Mouse (Mus musculus) T-helper 17 cell (primary cell): ENCODE data around the gene Gm20388.

Experiments
- in situ Hi-C, 2 experiments: fragments of 300-600 bp; cut with MboI, MseI; formaldehyde crosslinking; loops; 1 replicate in 1 of 2; 2 replicates in 1 of 2; pipeline ENCODE4 v1.15.1; 2025; ENCODE audit warnings: high pct_unique_total_duplicates in 2 of 2

Gm20388 gene

GRCm38 (mm10) chr8:121598190-121598589 is 1687.5 kb downstream of the Gm20388 start:
- in situ Hi-C loops: loop anchor here (25.0 kb wide), 8 partner anchors 314 to 1964 kb away; partner anchors contain the start of genes Cdt1 (in 1 of the 2), Cox4i1 (in 1 of the 2), Cyba (in 1 of the 2) and Emc8 (in 1 of the 2)

DNA sequence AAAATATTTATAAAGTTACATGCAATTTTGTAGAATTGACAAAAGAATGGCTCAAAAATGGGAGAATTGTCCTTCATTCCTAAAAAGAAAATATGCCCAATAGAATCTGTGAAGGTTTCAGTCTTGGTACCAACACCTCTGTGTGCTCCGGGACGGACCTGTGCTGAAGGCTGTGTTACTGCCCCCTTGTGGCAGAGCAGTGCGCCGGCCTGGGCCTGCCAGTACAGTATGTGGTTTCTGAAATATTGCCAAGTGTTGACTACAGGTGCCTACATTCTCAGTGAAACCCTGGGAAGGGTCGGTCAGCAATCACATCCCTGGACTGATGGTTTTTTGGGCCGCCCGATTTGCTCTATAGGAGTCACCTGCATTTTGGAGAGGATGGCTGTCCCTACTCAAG is 1688.3 kb downstream of the Gm20388 start:
- in situ Hi-C loops: loop anchor here (25.0 kb wide), 8 partner anchors 313 to 1963 kb away; partner anchors contain the start of genes Cdt1 (in 1 of the 2), Cox4i1 (in 1 of the 2), Cyba (in 1 of the 2) and Emc8 (in 1 of the 2)

- in situ Hi-C loops: loop anchor here (25.0 kb wide), 8 partner anchors 312 to 1962 kb away; partner anchors contain the start of genes Cdt1 (in 1 of the 2), Cox4i1 (in 1 of the 2), Cyba (in 1 of the 2) and Emc8 (in 1 of the 2)
Measured at GRCm38 (mm10) chr8:121599842-121600241, 1689.2 kb downstream of the Gm20388 start.

GRCm38 (mm10) chr8:121602411-121602810 is 1691.8 kb downstream of the Gm20388 start:
- in situ Hi-C loops: no loop called here

DNA sequence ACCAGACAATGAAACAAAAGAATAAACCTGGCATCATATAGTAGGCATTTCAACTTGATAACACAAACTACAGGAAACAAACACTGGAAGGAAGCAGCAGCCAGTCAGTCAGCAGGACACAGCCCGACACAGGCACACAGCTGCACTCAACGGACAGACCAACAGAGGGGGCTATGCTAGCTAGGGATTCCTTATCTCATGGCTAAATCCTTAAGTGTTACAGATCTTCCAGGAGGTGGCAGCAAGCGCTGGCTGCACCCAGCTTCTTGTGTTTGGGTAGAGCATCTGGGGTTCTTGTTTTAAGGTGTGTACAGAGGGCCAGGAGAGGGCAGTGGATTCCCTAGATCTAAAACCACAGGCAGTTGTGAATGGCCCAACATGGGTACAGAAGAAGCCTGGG is 1692.2 kb downstream of the Gm20388 start:
- in situ Hi-C loops: no loop called here

GRCm38 (mm10) chr8:121603801-121604200 is 1693.2 kb downstream of the Gm20388 start:
- in situ Hi-C loops: no loop called here

DNA sequence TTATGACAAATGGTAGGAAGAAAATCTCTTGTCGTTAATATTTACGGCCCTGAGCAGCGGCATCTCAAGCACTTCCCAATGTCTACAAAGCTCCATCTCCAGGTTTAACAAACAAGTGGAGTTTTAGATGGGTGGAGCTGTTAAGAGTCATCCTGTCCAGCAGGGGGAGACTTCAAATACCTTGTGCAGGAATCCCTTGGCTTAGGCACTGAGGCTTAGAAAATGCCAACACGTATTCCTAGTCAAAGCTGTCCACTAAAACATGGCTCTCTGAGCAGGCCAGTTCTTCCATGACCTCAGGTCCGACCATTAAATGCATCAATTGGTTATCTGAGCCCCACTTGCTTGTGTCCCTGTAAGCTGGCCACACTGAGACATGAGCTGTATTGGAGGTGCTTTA is 1697.0 kb downstream of the Gm20388 start:
- in situ Hi-C loops: loop anchor here in 1 of 2 experiments (5.0 kb wide), 1 partner anchor 65 kb away; the partner anchor contains the start of gene 1700018B08Rik

DNA sequence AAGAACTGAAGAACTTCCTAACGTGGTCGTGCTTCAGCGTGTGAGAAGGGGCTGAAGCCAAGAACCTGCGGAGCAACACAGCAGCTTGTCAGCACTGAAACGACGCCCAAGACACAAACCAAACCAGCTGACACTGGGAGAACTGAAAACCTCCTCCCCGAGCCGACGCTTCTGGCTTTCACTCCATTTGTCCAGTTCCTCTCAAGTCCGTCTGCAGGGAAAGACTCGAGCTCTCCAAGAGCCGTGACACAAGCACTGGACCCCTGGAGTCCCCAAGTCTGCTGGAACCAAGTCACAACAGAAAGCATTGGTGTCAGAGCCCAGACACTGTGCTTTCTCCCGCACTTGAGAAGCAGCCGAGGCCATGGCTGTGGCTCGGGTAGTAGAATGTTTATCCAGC is 1698.6 kb downstream of the Gm20388 start:
- in situ Hi-C loops: loop anchor here in 1 of 2 experiments (5.0 kb wide), 1 partner anchor 67 kb away; the partner anchor contains the start of gene 1700018B08Rik

- in situ Hi-C loops: loop anchor here in 1 of 2 experiments (5.0 kb wide), 1 partner anchor 68 kb away; the partner anchor contains the start of gene 1700018B08Rik
Measured at GRCm38 (mm10) chr8:121609916-121610315, 1699.3 kb downstream of the Gm20388 start.

- in situ Hi-C loops: no loop called here
Measured at GRCm38 (mm10) chr8:121613419-121613818, 1702.8 kb downstream of the Gm20388 start.

DNA sequence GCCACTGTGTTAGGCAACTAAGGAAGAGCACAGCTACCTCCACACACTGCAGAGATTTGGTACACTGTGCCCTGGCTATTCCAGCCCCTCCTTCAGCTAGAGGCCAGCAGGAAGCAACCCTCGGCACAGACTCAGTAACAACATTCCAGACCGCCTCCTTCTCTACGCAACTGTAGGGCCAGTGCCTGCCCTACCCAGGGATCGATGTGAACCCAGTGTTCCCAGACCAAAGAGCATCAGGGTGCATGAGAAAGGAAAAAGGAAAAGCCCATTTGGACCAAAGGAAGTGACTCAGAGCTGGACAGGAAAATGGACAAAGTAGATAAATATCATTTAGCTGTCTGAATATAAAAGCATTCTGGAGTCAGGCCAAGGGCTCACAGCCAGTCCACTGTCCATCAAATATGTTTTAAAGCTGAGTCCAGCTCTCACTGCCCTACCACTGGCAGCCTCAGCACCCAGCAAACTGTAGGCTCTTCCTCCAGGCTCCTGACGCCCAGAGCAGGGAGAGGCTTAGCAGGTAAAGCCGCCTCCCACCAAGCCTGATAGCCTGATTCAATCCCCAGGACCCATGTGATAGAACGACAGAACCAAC is 1708.9 kb downstream of the Gm20388 start:
- in situ Hi-C loops: no loop called here

DNA sequence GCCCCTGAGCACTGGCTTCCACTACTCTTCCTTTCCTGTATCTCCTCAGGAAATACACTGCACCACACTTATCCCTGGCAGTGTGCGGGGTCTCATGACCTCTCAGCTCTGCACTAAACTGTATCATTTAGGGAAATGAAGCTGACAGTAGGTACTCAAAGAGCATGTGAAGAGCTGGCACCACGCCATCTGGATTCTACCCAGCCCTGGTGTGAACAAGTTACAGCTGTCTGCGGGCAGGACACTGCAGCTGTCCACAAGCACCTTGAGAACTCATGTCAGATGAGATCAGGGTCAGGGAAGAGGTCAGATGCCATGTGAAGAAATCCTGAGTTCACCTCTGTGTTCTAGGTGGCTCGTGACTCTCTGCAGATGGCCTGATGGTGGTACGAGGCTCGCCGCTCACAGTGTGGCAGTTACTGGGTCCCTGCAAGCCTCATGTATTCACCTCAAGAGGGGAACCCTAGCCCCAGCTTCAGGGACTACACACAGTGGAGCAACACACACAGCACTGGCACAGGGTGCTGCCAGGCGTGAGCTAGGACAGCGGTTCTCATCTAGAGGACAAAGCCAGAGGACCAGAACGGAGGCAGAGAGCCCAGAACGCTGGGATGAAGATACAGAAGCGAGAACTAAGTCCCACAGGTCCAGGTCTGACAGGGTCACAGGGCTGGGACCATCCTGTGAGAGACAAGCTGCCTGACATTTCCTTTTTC is 1710.3 kb downstream of the Gm20388 start:
- in situ Hi-C loops: no loop called here

GRCm38 (mm10) chr8:121621879-121622278 is 1711.2 kb downstream of the Gm20388 start:
- in situ Hi-C loops: no loop called here

GRCm38 (mm10) chr8:121623043-121623442 is 1712.4 kb downstream of the Gm20388 start:
- in situ Hi-C loops: no loop called here

DNA sequence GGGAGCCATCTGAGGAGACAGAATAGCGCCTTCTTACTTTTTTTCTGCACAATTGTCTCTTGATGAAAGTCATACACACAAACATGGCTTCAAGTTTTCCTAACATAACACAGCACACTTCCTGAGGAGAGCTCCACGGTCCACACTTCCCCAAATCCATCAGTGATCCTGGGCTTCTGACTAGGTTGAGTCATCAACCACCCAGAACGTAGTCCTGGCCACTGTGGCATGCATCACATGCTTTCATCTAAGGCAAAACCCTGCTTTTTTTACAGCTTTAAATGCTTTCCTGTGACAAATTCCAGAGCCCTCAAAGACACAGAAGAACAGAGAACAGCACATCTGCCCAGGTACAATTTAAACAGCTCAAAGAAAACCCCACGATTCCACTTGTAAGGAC is 1718.0 kb downstream of the Gm20388 start:
- in situ Hi-C loops: no loop called here

- in situ Hi-C loops: no loop called here
Measured at GRCm38 (mm10) chr8:121631645-121632071, 1721.0 kb downstream of the Gm20388 start.

DNA sequence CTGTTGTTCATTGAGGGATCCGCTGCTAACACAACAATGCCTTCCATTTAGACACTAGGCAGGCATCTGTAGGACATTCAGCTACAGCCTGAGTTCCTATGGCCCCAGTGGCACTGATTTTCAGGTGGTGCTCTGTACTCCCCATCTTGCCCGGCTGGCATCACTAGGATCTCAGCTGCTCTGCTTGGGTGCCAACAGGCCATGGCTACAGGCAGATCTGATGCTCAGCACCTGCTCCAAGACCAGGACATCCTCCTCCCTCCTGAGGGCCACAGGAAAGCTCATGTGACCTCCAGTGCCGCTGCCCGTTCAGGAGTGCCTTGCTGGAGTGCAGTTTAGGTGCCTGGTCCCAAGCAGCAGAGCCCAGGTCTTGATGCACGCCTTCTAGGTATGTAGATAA is 1721.8 kb downstream of the Gm20388 start:
- in situ Hi-C loops: no loop called here

DNA sequence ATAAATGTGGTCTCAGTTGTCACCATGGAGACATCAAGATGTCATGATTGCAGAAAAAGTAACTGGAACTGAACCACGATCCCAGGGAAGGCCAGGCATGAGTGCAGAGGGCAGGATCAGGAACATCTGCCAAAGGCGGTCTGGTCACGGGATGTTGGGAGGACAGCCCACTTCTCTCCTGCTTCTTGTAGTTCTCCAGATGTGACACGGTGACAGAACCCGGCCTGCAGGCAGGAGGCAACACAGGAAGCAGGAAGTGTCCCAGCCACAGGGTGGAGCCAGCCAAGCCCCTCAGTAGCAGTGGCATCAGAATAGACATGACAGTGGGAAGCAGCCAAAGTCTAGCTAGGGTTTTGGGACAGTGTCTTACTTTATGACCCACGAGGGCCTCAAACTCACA is 1724.9 kb downstream of the Gm20388 start:
- in situ Hi-C loops: no loop called here

- in situ Hi-C loops: no loop called here
Measured at GRCm38 (mm10) chr8:121636180-121636579, 1725.5 kb downstream of the Gm20388 start.

- in situ Hi-C loops: no loop called here
Measured at GRCm38 (mm10) chr8:121642804-121643203, 1732.2 kb downstream of the Gm20388 start.

DNA sequence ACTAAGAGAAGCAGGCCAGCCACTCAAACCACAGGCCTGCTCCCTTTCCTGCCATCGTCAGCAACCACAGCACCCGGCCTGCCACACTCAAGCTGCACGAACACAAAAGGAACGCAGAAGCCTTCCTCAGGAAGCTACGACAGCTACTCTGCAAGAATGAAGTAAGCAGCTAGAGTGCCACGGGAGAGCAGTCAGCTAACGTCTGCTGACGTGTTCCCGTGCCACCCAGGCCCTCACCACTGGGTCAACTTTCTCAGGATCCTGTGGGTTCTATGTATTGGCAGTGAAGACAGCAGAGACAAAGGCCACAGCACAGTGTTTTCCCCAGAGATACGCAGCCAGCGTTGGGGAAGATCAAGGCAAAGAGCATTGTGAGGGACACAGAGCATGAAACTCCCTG is 1732.7 kb downstream of the Gm20388 start:
- in situ Hi-C loops: no loop called here

DNA sequence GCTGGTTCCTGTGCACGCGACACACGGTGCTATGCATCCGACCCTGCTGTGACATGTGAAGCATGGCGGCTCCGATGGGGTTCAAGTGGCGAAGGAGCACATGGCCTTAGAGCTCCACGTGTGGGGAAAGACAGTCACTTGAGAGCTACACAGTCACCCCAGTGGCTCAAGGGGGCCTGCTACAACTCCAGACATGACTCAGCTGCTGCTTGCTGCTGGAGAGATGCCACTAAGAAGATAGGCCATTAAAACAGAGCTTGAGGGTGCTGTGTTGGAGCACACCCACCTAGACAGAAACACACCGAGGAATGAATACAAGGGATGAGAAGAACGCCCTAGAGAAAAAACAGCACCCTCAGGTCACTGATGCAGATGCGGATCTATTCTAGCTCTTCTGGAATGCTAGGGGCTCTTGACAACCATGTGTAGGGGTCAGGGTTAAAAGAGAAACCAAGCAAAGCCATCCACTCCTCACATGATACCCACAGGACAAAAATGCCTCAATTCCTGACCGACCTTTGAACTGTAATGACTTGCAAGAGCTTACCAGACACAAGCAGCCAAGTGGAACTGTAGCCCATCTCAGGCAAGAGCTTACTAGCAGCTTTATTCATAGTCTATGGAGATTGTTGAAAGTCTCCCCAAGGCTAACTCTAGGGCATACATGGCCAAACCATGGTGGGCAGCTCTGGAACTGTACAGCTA is 1737.0 kb downstream of the Gm20388 start:
- in situ Hi-C loops: no loop called here
